Mouse (Mus musculus): ENCODE results near the gene Cox19.

DNA sequence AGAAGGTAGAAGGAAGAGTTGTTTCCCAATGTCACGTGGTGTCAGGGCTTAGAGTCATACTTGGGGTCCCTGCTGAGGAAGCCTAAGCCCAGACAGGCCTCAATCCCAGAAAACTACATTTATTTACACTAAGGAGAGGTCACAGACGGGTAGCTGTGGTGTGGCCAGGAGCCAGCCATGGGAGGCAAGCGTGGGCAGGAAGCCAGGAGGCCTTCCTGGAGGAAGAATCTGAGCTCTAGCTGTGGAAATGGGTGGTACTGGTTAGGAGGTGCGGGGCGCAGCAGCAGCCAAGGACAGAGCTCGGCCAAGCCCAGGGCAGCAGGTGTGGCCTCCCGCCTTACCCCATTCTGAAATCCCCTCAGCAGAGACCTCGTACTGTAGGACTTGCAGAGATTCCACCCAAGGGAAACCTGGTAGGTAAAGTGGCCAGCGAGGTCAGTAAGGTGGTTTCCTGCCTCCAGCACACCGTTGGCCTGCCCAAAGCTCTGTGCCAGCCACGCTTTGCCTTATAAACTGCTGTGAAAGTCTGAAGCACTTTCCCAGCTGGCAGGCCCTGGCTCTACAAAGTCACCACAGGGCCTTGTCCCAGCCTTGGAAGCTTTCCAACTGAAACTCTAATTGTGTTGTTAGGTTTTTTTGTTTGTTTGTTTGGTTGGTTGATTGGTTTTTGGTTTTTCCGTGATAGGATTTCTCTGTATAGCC lies 36.1 kb downstream of the Cox19 start:
- TF ChIP-seq GATA1 (IDR thresholded peaks at IDR 0.05; ENCODE audit: borderline replicate concordance, low read length), result no peak
- TF ChIP-seq FLI1 (IDR thresholded peaks at IDR 0.05; ENCODE audit: low read length), result no peak
